Mouse (Mus musculus) heart, embryonic 11.5 days (tissue): Measurements from ENCODE around the gene Cacna1g. TPM values are rescaled to one million over a fixed set of nuclear protein-coding genes. Genes with fewer than 3 reads are reported as not detected.

Source experiments
- ATAC-seq: fragments of 200-750 bp; cut with Nextera tagmentation; replicated peaks from 2 replicates; pipeline ENCODE4 v1.8.0; 2017; ENCODE audit warnings: moderate library complexity; ENCODE audit not compliant: insufficient number of reproducible peaks, low FRiP score, low TSS enrichment
- H3K27ac ChIP-seq: fragments of 300-500 bp; sonication (generic); 2 replicates; pipeline ENCODE4 v1.5.1; 2014; ENCODE audit warnings: mild to moderate bottlenecking, low read depth, low read length
- H3K27me3 ChIP-seq: fragments of 300-500 bp; sonication (generic); 2 replicates; pipeline ENCODE4 v1.6.1; 2014; ENCODE audit warnings: mild to moderate bottlenecking, low read length, mixed read lengths; ENCODE audit not compliant: control insufficient read depth, insufficient read depth
- H3K36me3 ChIP-seq: fragments of 300-500 bp; sonication (generic); 2 replicates; pipeline ENCODE4 v1.6.1; 2014; ENCODE audit warnings: mild to moderate bottlenecking, low read length, moderate library complexity, mixed read lengths; ENCODE audit not compliant: control insufficient read depth, insufficient read depth
- H3K4me1 ChIP-seq: fragments of 300-500 bp; sonication (generic); 2 replicates; pipeline ENCODE4 v1.6.1; 2014; ENCODE audit warnings: low read length; ENCODE audit not compliant: control insufficient read depth, insufficient read depth
- H3K4me2 ChIP-seq: fragments of 300-500 bp; sonication (generic); 2 replicates; pipeline ENCODE4 v1.6.1; 2014; ENCODE audit warnings: mild to moderate bottlenecking, moderate library complexity
- H3K4me3 ChIP-seq: fragments of 300-500 bp; sonication (generic); 2 replicates; pipeline ENCODE4 v1.5.1; 2014; ENCODE audit warnings: low read depth, low read length
- H3K9ac ChIP-seq: fragments of 300-500 bp; sonication (generic); 2 replicates; pipeline ENCODE4 v1.6.1; 2014; ENCODE audit warnings: mild to moderate bottlenecking, low read depth, low read length, moderate library complexity
- H3K9me3 ChIP-seq: fragments of 300-500 bp; sonication (generic); replicated peaks from 2 replicates; pipeline ENCODE4 v1.6.1; 2016; ENCODE audit warnings: low read length; ENCODE audit not compliant: control insufficient read depth
- WGBS: fragments of 180-500 bp; shearing (Covaris S2); extraction: QIAGEN DNeasy Blood & Tissue Kit; methylation state at CpG from one replicate; pipeline ENCODE4 v1.1.7; 2014; ENCODE audit not compliant: insufficient replicate concordance; 5-methylcytosine and 5-hydroxymethylcytosine counted together
- polyA plus RNA-seq: library from polyadenylated mRNA; unstranded; fragments of >200 nt; fragmentation: Nextera tagmentation; extraction: Ambion mirVana; gene quantifications from 2 replicates; pipeline ENCODE4 v1.2.1, GENCODE M21; 2014

Gene Cacna1g
- polyA plus RNA-seq, 1 experiment from 2014 or later = 4.3 TPM

DNA sequence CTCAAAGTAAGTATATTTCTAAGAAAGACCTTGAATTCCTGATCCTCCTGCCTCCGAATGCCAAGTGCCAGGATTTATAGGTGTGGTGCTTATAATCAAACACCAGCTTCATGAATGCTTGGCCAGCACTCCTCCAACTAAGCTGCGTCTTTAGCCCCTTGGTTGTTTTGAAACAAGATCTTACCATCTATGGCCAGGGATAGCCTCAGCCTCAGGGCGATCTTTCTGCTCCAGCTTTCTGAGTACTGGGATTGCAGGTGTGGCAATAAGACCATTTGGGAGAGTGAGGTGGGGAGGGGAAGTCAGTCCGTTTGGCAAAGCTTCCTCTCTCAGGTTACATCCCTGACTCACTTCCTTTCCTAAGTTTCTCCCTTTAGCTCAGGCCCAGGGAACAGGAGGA lies 86.2 kb downstream of the Cacna1g start:
- H3K9ac ChIP-seq = no peak overlapping the region
- no peak overlapping the region for H3K27ac ChIP-seq
- H3K4me3 ChIP-seq = no peak overlapping the region
- 62% methylated on average over 4 of the region's 4 CpGs for WGBS
- H3K27me3 ChIP-seq = peaks cover 14% of the 10 kb centered on the region
- H3K4me2 ChIP-seq = no peak overlapping the region
- no peaks in the 10 kb centered on the region for H3K36me3 ChIP-seq
- peaks cover 14% of the 10 kb centered on the region for H3K4me1 ChIP-seq
- no peak for ATAC-seq
- no peaks in the 10 kb centered on the region for H3K9me3 ChIP-seq

GRCm38 (mm10) chr11:94385977-94386771 lies 87.8 kb downstream of the Cacna1g start:
- no peak overlapping the region for H3K4me3 ChIP-seq
- 15% methylated on average over 12 of the region's 12 CpGs for WGBS
- H3K9ac ChIP-seq = no peak overlapping the region
- no peaks in the 10 kb centered on the region for H3K36me3 ChIP-seq
- peaks cover under 1% of the 10 kb centered on the region for H3K27me3 ChIP-seq
- no peak; the same call in 1 of the 2 replicates for ATAC-seq
- H3K4me2 ChIP-seq = peak overlapping the region; percentile 33
- no peak overlapping the region for H3K27ac ChIP-seq
- H3K4me1 ChIP-seq = peaks cover 10% of the 10 kb centered on the region
- no peaks in the 10 kb centered on the region for H3K9me3 ChIP-seq

- WGBS = 62% methylated on average over 8 of the region's 8 CpGs
These were observed 94.3 kb downstream of the Cacna1g start for GRCm38 (mm10) chr11:94379736-94380135.

GRCm38 (mm10) chr11:94379061-94379460 lies 94.9 kb downstream of the Cacna1g start:
- no peaks in the 10 kb centered on the region for H3K9me3 ChIP-seq
- no peaks in the 10 kb centered on the region for H3K27me3 ChIP-seq
- H3K27ac ChIP-seq = no peak overlapping the region
- no peak overlapping the region for H3K4me3 ChIP-seq
- H3K4me1 ChIP-seq = no peaks in the 10 kb centered on the region
- H3K4me2 ChIP-seq = no peak overlapping the region
- 42% methylated on average over 2 of the region's 2 CpGs for WGBS
- H3K9ac ChIP-seq = no peak overlapping the region
- H3K36me3 ChIP-seq = no peaks in the 10 kb centered on the region
- ATAC-seq = no peak

More at GRCm38 (mm10) chr11:94379736-94380135, 94.3 kb downstream of the Cacna1g start:
- ATAC-seq = no peak
- Histone ChIP-seq H3K27ac (no peak overlapping the region), H3K4me1 (no peaks in the 10 kb centered on the region), H3K9ac (no peak overlapping the region), H3K4me3 (no peak overlapping the region), H3K27me3 (no peaks in the 10 kb centered on the region), H3K36me3 (no peaks in the 10 kb centered on the region), H3K9me3 (no peaks in the 10 kb centered on the region), H3K4me2 (no peak overlapping the region)

DNA sequence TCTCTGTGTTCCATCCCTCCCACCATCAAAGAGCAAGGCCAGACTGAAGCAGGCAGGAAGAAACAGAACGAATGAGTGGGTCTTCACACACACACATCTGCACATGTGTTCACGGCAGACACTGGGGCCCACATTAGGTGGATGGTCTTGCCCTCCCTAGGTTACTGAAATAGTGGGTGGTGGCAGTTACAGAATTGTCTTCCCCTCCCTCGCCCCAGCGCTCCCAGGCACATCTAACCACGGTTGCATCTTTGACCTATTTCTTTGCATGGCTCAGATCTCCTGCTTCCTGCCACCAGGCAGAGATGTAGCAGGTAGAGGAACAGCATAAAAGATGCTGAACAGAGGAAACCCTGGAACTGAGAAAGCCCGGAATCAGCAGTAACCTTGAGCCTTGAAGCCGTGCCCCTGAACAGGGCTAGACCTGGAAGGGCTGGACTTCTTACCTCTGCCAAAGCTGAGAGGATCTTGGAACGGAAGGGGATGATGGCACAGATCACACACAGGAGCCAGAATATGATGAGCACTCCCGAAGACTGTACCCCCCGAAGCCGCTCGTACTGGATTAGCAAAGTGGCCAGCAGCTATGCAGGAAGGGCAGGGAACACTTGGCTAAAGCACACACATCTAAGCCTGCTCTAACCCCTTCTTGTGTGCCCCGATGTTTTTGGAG lies 99.6 kb downstream of the Cacna1g start:
- 83% methylated on average over 13 of the region's 13 CpGs for WGBS
- ATAC-seq = no peak
- Histone ChIP-seq H3K36me3 (no peaks in the 10 kb centered on the region), H3K9me3 (no peaks in the 10 kb centered on the region), H3K9ac (no peak overlapping the region), H3K4me1 (0 out of 2 replicates have a peak, but pooled peaks cover 7% of the 10 kb centered on the region), H3K4me2 (no peak overlapping the region), H3K27ac (no peak overlapping the region), H3K27me3 (peaks cover 13% of the 10 kb centered on the region), H3K4me3 (no peak overlapping the region)

- no peak overlapping the region for H3K4me2 ChIP-seq
- no peaks in the 10 kb centered on the region for H3K9me3 ChIP-seq
- no peaks in the 10 kb centered on the region for H3K36me3 ChIP-seq
- H3K27ac ChIP-seq = no peak overlapping the region
- no peak overlapping the region for H3K4me3 ChIP-seq
- no peak overlapping the region for H3K9ac ChIP-seq
- H3K4me1 ChIP-seq = 0 out of 2 replicates have a peak, but pooled peaks cover 7% of the 10 kb centered on the region
- no peak for ATAC-seq
- peaks cover 15% of the 10 kb centered on the region for H3K27me3 ChIP-seq
- WGBS = 10% methylated on average over 5 of the region's 5 CpGs
These were observed 103.2 kb downstream of the Cacna1g start for GRCm38 (mm10) chr11:94370809-94371208.

- H3K36me3 ChIP-seq = no peaks in the 10 kb centered on the region
- H3K27me3 ChIP-seq = peaks cover 15% of the 10 kb centered on the region
- H3K4me1 ChIP-seq = 0 out of 2 replicates have a peak, but pooled peaks cover 7% of the 10 kb centered on the region
- no peaks in the 10 kb centered on the region for H3K9me3 ChIP-seq
- no peak overlapping the region for H3K4me2 ChIP-seq
- no peak for ATAC-seq
- no peak overlapping the region for H3K9ac ChIP-seq
- 71% methylated on average over 6 of the region's 6 CpGs for WGBS
- H3K4me3 ChIP-seq = no peak overlapping the region
- no peak overlapping the region for H3K27ac ChIP-seq
These were observed 104.0 kb downstream of the Cacna1g start for GRCm38 (mm10) chr11:94369981-94370380.

GRCm38 (mm10) chr11:94365340-94365739 lies 108.7 kb downstream of the Cacna1g start:
- WGBS = 48% methylated on average over 3 of the region's 3 CpGs
- ATAC-seq = no peak
- H3K4me2 ChIP-seq = no peak overlapping the region
- no peaks in the 10 kb centered on the region for H3K9me3 ChIP-seq
- 0 out of 2 replicates have a peak, but pooled peaks cover under 1% of the 10 kb centered on the region for H3K4me1 ChIP-seq
- no peak overlapping the region for H3K4me3 ChIP-seq
- no peaks in the 10 kb centered on the region for H3K36me3 ChIP-seq
- H3K9ac ChIP-seq = no peak overlapping the region
- peaks cover 3% of the 10 kb centered on the region; the same call in 1 of the 2 replicates for H3K27me3 ChIP-seq
- no peak overlapping the region for H3K27ac ChIP-seq
